Mouse (Mus musculus): ENCODE results near the gene Gm10318. TPM values are rescaled to one million over a fixed set of nuclear protein-coding genes. Genes with fewer than 3 reads are reported as not detected.
A peak's percentile ranks its signal among the peaks of the same experiment; 100 is the strongest.

Gene Gm10318
- polyA plus RNA-seq, 2 experiments: not detected

GRCm38 (mm10) chr10:77886007-77886747 is 33.5 kb downstream of the Gm10318 start:
- DNase-seq (ENCODE audit: low spot score): peak; percentile 30
- H3K4me1 ChIP-seq (ENCODE audit: control insufficient read depth, insufficient read depth, low read length): no peaks in the 10 kb centered on the region
- WGBS: 51% methylated on average over 12 of the region's 12 CpGs

GRCm38 (mm10) chr10:77890987-77891565 is 38.4 kb downstream of the Gm10318 start:
- TF ChIP-seq POLR2A (IDR thresholded peaks at IDR 0.05; ENCODE audit: borderline replicate concordance, extremely low read depth, insufficient read depth, insufficient read length): no peak
- no peak overlapping the region for H3K9ac ChIP-seq (ENCODE audit: low read depth, low read length, severe bottlenecking)
- H3K4me1 ChIP-seq (ENCODE audit: control insufficient read depth, insufficient read depth, low read length): no peaks in the 10 kb centered on the region
- H3K4me3 ChIP-seq (replicated peaks; ENCODE audit: low read length): no peak overlapping the region
- no peaks in the 10 kb centered on the region for H3K36me3 ChIP-seq (ENCODE audit: control insufficient read depth, insufficient read depth, low read length)
- no peaks in the 10 kb centered on the region for H3K27me3 ChIP-seq (ENCODE audit: control insufficient read depth, insufficient read depth, low read length)
- no peak overlapping the region for H3K4me2 ChIP-seq (replicated peaks; ENCODE audit: low read depth, low read length, severe bottlenecking)
- H3K9me3 ChIP-seq (ENCODE audit: control insufficient read depth, low read length): no peaks in the 10 kb centered on the region
- DNase-seq (ENCODE audit: low spot score): no peak
- WGBS: 86% methylated on average over 8 of the region's 8 CpGs
- no peak for ATAC-seq (ENCODE audit: low FRiP score, low read depth)
- no peak overlapping the region for H3K27ac ChIP-seq (replicated peaks; ENCODE audit: low read depth, low read length)

More at GRCm38 (mm10) chr10:77886007-77886747, 33.5 kb downstream of the Gm10318 start:
- H3K4me3 ChIP-seq (replicated peaks; ENCODE audit: low read length): no peak overlapping the region
- H3K9me3 ChIP-seq (ENCODE audit: control insufficient read depth, low read length): no peaks in the 10 kb centered on the region
- no peaks in the 10 kb centered on the region for H3K36me3 ChIP-seq (ENCODE audit: control insufficient read depth, insufficient read depth, low read length)
- no peaks in the 10 kb centered on the region for H3K27me3 ChIP-seq (ENCODE audit: control insufficient read depth, insufficient read depth, low read length)
- no peak for ATAC-seq (ENCODE audit: low FRiP score, low read depth)
- TF ChIP-seq POLR2A (IDR thresholded peaks at IDR 0.05; ENCODE audit: borderline replicate concordance, extremely low read depth, insufficient read depth, insufficient read length): no peak
- H3K9ac ChIP-seq (ENCODE audit: low read depth, low read length, severe bottlenecking): no peak overlapping the region
- no peak overlapping the region for H3K27ac ChIP-seq (replicated peaks; ENCODE audit: low read depth, low read length)
- H3K4me2 ChIP-seq (replicated peaks; ENCODE audit: low read depth, low read length, severe bottlenecking): no peak overlapping the region

- ATAC-seq (ENCODE audit: low FRiP score, low read depth): no peak
- Histone ChIP-seq H3K4me3 (replicated peaks; ENCODE audit: low read length) (no peak overlapping the region), H3K27ac (replicated peaks; ENCODE audit: low read depth, low read length) (no peak overlapping the region), H3K4me1 (ENCODE audit: control insufficient read depth, insufficient read depth, low read length) (no peaks in the 10 kb centered on the region), H3K9me3 (ENCODE audit: control insufficient read depth, low read length) (no peaks in the 10 kb centered on the region), H3K36me3 (ENCODE audit: control insufficient read depth, insufficient read depth, low read length) (no peaks in the 10 kb centered on the region), H3K4me2 (replicated peaks; ENCODE audit: low read depth, low read length, severe bottlenecking) (no peak overlapping the region), H3K9ac (ENCODE audit: low read depth, low read length, severe bottlenecking) (no peak overlapping the region), H3K27me3 (ENCODE audit: control insufficient read depth, insufficient read depth, low read length) (no peaks in the 10 kb centered on the region)
- 59% methylated on average over 5 of the region's 5 CpGs for WGBS
- no peak for DNase-seq (ENCODE audit: low spot score)
- TF ChIP-seq POLR2A (IDR thresholded peaks at IDR 0.05; ENCODE audit: borderline replicate concordance, extremely low read depth, insufficient read depth, insufficient read length): no peak
Measured at GRCm38 (mm10) chr10:77895562-77895961, 42.9 kb downstream of the Gm10318 start.

- DNase-seq (ENCODE audit: low spot score): no peak
- Histone ChIP-seq H3K9ac (ENCODE audit: low read depth, low read length, severe bottlenecking) (no peak overlapping the region), H3K9me3 (ENCODE audit: control insufficient read depth, low read length) (no peaks in the 10 kb centered on the region), H3K27ac (replicated peaks; ENCODE audit: low read depth, low read length) (no peak overlapping the region), H3K36me3 (ENCODE audit: control insufficient read depth, insufficient read depth, low read length) (no peaks in the 10 kb centered on the region), H3K4me2 (replicated peaks; ENCODE audit: low read depth, low read length, severe bottlenecking) (no peak overlapping the region), H3K27me3 (ENCODE audit: control insufficient read depth, insufficient read depth, low read length) (no peaks in the 10 kb centered on the region), H3K4me3 (replicated peaks; ENCODE audit: low read length) (no peak overlapping the region), H3K4me1 (ENCODE audit: control insufficient read depth, insufficient read depth, low read length) (0 out of 2 replicates have a peak, but pooled peaks cover 6% of the 10 kb centered on the region)
- WGBS: 87% methylated on average over 7 of the region's 7 CpGs
- no peak for ATAC-seq (ENCODE audit: low FRiP score, low read depth)
- TF ChIP-seq POLR2A (IDR thresholded peaks at IDR 0.05; ENCODE audit: borderline replicate concordance, extremely low read depth, insufficient read depth, insufficient read length): no peak
Measured at GRCm38 (mm10) chr10:77900126-77900525, 47.5 kb downstream of the Gm10318 start.

GRCm38 (mm10) chr10:77900903-77901818 is 48.5 kb downstream of the Gm10318 start:
- no peak overlapping the region for H3K27ac ChIP-seq (replicated peaks; ENCODE audit: low read depth, low read length)
- 85% methylated on average over 27 of the region's 27 CpGs for WGBS
- H3K4me1 ChIP-seq (ENCODE audit: control insufficient read depth, insufficient read depth, low read length): 0 out of 2 replicates have a peak, but pooled peaks cover 6% of the 10 kb centered on the region
- no peaks in the 10 kb centered on the region for H3K36me3 ChIP-seq (ENCODE audit: control insufficient read depth, insufficient read depth, low read length)
- H3K4me3 ChIP-seq (replicated peaks; ENCODE audit: low read length): peak overlapping the region; percentile 63; the same call in 1 of the 2 replicates
- DNase-seq (ENCODE audit: low spot score) (no peak), ATAC-seq (ENCODE audit: low FRiP score, low read depth) (no peak)
- no peaks in the 10 kb centered on the region; the same call in 1 of the 2 replicates for H3K9me3 ChIP-seq (ENCODE audit: control insufficient read depth, low read length)
- peak overlapping the region; percentile 75; the same call in 1 of the 2 replicates for H3K4me2 ChIP-seq (replicated peaks; ENCODE audit: low read depth, low read length, severe bottlenecking)
- no peaks in the 10 kb centered on the region for H3K27me3 ChIP-seq (ENCODE audit: control insufficient read depth, insufficient read depth, low read length)
- H3K9ac ChIP-seq (ENCODE audit: low read depth, low read length, severe bottlenecking): no peak overlapping the region
- TF ChIP-seq POLR2A (IDR thresholded peaks at IDR 0.05; ENCODE audit: borderline replicate concordance, extremely low read depth, insufficient read depth, insufficient read length): no peak
